Mouse (Mus musculus) small intestine, adult 2 months (tissue): ENCODE results near the gene Avpr2.

Source experiments
- CTCF ChIP-seq: fragments of 200-500 bp; IDR thresholded peaks from 2 replicates; pipeline ENCODE4 v1.5.1; 2012; ENCODE audit warnings: low read depth, mild to moderate bottlenecking, control low read depth, inconsistent platforms, low read length, moderate library complexity, mixed read lengths; ENCODE audit not compliant: insufficient replicate concordance, insufficient read length; ENCODE audit errors: extremely low read depth
- POLR2A ChIP-seq: fragments of 200-500 bp; IDR thresholded peaks from 2 replicates; pipeline ENCODE4 v1.6.1; 2012; ENCODE audit warnings: low read depth, mild to moderate bottlenecking, control low read depth, inconsistent platforms, low read length, moderate library complexity

DNA sequence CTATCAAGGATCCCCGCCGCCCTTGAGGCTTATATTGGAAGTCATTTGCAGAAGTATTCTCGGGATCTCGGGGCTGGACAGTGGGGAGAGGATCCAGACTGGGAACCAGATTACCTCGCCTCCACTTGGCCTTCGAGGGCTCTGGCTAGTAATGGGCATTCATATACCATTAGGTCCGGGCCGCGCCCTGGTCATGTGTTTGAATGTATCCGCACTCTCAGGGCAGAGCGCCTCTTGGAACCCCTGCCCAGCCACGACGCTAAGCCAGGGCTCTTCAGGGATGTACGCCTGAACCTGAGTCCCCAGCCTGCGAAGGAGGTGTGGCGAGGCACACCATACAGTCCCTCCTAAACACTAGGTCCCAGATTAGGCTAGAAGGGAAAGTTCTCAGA lies 10.9 kb upstream of the Avpr2 start:
- no peak for TF ChIP-seq POLR2A
- no peak for TF ChIP-seq CTCF
